Mouse (Mus musculus): ENCODE data around the gene Nsun3. TPM values are rescaled to one million over a fixed set of nuclear protein-coding genes. Genes with fewer than 3 reads are reported as not detected.

Nsun3 gene
- polyA plus RNA-seq (2012; rRNA removed), result 4.5 and 5.5 TPM in 2 replicates

DNA sequence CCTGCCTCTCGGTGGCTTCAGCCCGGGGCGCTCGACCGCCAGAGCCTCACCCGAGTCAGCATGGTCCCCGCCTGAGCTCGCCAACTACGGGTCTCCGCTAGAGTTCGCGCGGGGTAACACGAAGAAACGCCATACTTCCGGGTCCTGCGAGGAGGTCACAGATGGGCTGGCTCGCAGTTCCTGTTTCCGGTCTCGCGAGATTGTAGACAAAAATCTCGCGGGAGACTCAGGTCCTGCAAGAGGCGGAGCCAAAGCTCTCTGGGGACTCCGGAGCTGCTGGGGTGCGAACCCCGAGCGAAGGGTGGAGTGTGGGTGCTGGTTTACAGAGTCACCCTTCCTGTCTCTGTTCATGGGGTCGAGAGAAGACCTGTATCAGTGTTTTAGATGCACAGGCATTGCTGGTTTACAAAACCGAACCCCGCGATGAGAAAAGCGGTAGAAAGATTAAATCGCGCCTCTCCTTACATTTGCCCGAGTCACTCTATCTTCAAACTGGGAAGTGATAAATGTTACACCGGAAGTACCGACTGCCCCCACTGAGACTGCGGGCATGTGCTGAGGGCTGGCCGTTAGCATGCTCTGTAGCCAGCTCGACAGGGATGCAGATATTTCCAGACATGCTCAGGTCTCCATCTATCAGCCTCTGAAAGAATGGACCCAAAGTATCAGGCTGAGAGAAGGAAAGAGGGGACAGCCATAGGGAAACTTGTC lies at the start of gene Nsun3:
Gene Nsun3, minus strand, starts transcription at position 198 of the 711 bp plus-strand sequence.

DNA sequence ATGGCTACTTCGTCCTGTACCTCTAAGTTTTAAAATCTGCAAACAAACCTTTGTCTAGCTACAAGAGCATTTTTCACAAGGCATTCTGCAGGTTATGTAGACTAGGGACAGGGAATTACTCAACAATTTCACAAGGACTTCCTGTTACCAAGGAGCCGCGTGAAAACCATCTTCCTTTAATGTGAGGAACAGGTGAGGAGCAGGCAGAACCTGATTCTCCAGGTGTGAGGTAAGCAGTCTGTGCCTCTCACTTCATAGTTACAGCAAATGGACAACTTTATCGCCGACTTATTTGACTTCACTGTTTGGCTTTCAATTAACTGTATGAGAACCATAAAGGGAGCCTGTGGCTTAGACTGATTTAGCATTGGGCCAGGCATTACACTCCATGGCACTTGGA lies 27.9 kb upstream of the Nsun3 start, which contains the start of gene Stx19:
Gene Stx19, plus strand, starts transcription at position 186 of the 400 bp plus-strand sequence.

Other genes with a start within 250 kb of the Nsun3 start
- not detected in 2 replicates for gene Stx19, start 27.9 kb upstream of the Nsun3 start, polyA plus RNA-seq (2012; rRNA removed)
- 4.2 and 7.4 TPM in 2 replicates for gene Arl13b, start 60.2 kb upstream of the Nsun3 start, polyA plus RNA-seq (2012; rRNA removed)
- 13.3 and 13.5 TPM in 2 replicates for gene Pros1, start 67.5 kb upstream of the Nsun3 start, polyA plus RNA-seq (2012; rRNA removed)

Measured in ovary, adult 2 months (tissue).